17 mouse cellular contexts compared by ENCODE assay signal in genomic region chr14:84541838-84542237, GRCm38 (mm10).
DNase-seq lines count a peak whose midpoint lies in the region; ATAC-seq and TF ChIP-seq lines count a peak whose summit lies in the region.
"Had no signal": no experiment of that assay in that cellular context is flagged by ENCODE, and none has a peak within 500 bp of the region (broad histone marks: within the 10 kb centered on the region; RNA-seq: fewer than 3 reads in every experiment).

No protein-coding gene starts in this region.

- WGBS in forebrain, postnatal 0 days = 43% methylated on average over 3 of the region's 3 CpGs
- WGBS in midbrain, embryonic 16.5 days = 85% methylated on average over 3 of the region's 3 CpGs

- no peak overlapping the region for H3K27ac ChIP-seq in forebrain, postnatal 0 days (ENCODE audit: low read depth, low read length)
- no peak overlapping the region for H3K27ac ChIP-seq in midbrain, embryonic 16.5 days (ENCODE audit: low read length)
- H3K27ac ChIP-seq: embryonic facial prominence, embryonic 12.5 days; heart, embryonic 15.5 days; hindbrain, embryonic 10.5 days; layer of hippocampus, adult 2 months; limb, embryonic 13.5 days; liver, embryonic 15.5 days; neural tube, embryonic 15.5 days had no signal

- DNase-seq in frontal cortex, postnatal 14 days (ENCODE audit: low spot score in 2 of 2) = no peak
- peak; percentile 86 for DNase-seq in brain, embryonic 14.5 days (ENCODE audit: low read depth)
- peak; percentile 65 for DNase-seq in forebrain, postnatal 0 days
- peak; percentile 4 for DNase-seq in right cerebral cortex, postnatal 14 days
- no peak for DNase-seq in spleen, adult 18-20 months
- DNase-seq: adrenal gland, postnatal 25 days; lung, postnatal 10 days had no signal

- peak; percentile 84 for ATAC-seq in frontal cortex, adult (ENCODE audit: low TSS enrichment)
- ATAC-seq in forebrain, postnatal 0 days = peak; percentile 55
- no peak for ATAC-seq in midbrain, embryonic 16.5 days

- H3K27me3 ChIP-seq in forebrain, postnatal 0 days (ENCODE audit: insufficient read depth, low read length) = no peaks in the 10 kb centered on the region
- no peaks in the 10 kb centered on the region for H3K27me3 ChIP-seq in midbrain, embryonic 16.5 days (ENCODE audit: control insufficient read depth, insufficient read depth, low read depth, low read length)
- H3K27me3 ChIP-seq: embryonic facial prominence, embryonic 12.5 days; heart, embryonic 15.5 days; limb, embryonic 13.5 days; liver, embryonic 15.5 days; megakaryocyte, embryonic 14.5 days; neural tube, embryonic 15.5 days had no signal

- no peaks in the 10 kb centered on the region for H3K4me1 ChIP-seq in forebrain, postnatal 0 days (ENCODE audit: insufficient read depth)
- no peaks in the 10 kb centered on the region for H3K4me1 ChIP-seq in midbrain, embryonic 16.5 days (ENCODE audit: control insufficient read depth, insufficient read depth, low read length)
- H3K4me1 ChIP-seq: embryonic facial prominence, embryonic 12.5 days; heart, embryonic 15.5 days; hindbrain, embryonic 10.5 days; limb, embryonic 13.5 days; liver, embryonic 15.5 days; megakaryocyte, embryonic 14.5 days; neural tube, embryonic 15.5 days had no signal

- TF ChIP-seq CTCF in brain, embryonic 14.5 days (IDR thresholded peaks at IDR 0.05; ENCODE audit: borderline replicate concordance, extremely low read depth, insufficient read depth, insufficient read length) = no peak
- no peak for TF ChIP-seq CTCF in forebrain, postnatal 0 days (IDR thresholded peaks at IDR 0.05; ENCODE audit: low read depth)

- H3K4me2 ChIP-seq in forebrain, postnatal 0 days (ENCODE audit: low read depth) = no peak overlapping the region
- H3K4me2 ChIP-seq in midbrain, embryonic 16.5 days (ENCODE audit: low read length) = no peak overlapping the region
- H3K4me2 ChIP-seq: embryonic facial prominence, embryonic 12.5 days; heart, embryonic 15.5 days; limb, embryonic 13.5 days; liver, embryonic 15.5 days; neural tube, embryonic 15.5 days had no signal

- TF ChIP-seq POLR2A in brain, embryonic 14.5 days (IDR thresholded peaks at IDR 0.05; ENCODE audit: borderline replicate concordance, extremely low read depth, insufficient read depth, insufficient read length, poor library complexity, severe bottlenecking) = no peak

- H3K36me3 ChIP-seq in forebrain, postnatal 0 days (ENCODE audit: insufficient read depth) = no peaks in the 10 kb centered on the region
- no peaks in the 10 kb centered on the region for H3K36me3 ChIP-seq in midbrain, embryonic 16.5 days (ENCODE audit: control insufficient read depth, insufficient read depth, low read length)
- H3K36me3 ChIP-seq: embryonic facial prominence, embryonic 12.5 days; heart, embryonic 15.5 days; hindbrain, embryonic 10.5 days; limb, embryonic 13.5 days; liver, embryonic 15.5 days; neural tube, embryonic 15.5 days had no signal

- H3K9ac ChIP-seq in forebrain, postnatal 0 days = no peak overlapping the region
- H3K9ac ChIP-seq in midbrain, embryonic 16.5 days (ENCODE audit: low read depth, low read length) = no peak overlapping the region
- H3K9ac ChIP-seq: embryonic facial prominence, embryonic 12.5 days; heart, embryonic 15.5 days; limb, embryonic 13.5 days; liver, embryonic 15.5 days; neural tube, embryonic 15.5 days had no signal

- no peaks in the 10 kb centered on the region for H3K9me3 ChIP-seq in forebrain, postnatal 0 days (ENCODE audit: low read length)
- H3K9me3 ChIP-seq in midbrain, embryonic 16.5 days (replicated peaks; ENCODE audit: control insufficient read depth, low read length, poor library complexity, severe bottlenecking) = no peaks in the 10 kb centered on the region
- H3K9me3 ChIP-seq: embryonic facial prominence, embryonic 12.5 days; heart, embryonic 15.5 days; hindbrain, embryonic 10.5 days; limb, embryonic 13.5 days; liver, embryonic 15.5 days; megakaryocyte, embryonic 14.5 days; neural tube, embryonic 15.5 days had no signal

- H3K4me3 ChIP-seq in forebrain, postnatal 0 days (ENCODE audit: low read depth, low read length) = no peak overlapping the region
- H3K4me3 ChIP-seq in midbrain, embryonic 16.5 days (ENCODE audit: low read depth, low read length) = no peak overlapping the region
- H3K4me3 ChIP-seq: embryonic facial prominence, embryonic 12.5 days; heart, embryonic 15.5 days; hindbrain, embryonic 10.5 days; layer of hippocampus, adult 2 months; limb, embryonic 13.5 days; liver, embryonic 15.5 days; megakaryocyte, embryonic 14.5 days; neural tube, embryonic 15.5 days had no signal

Comparison
In these comparisons a context has a peak if more than half of its experiments do, and no peak if none do; other contexts are left out.
1. DNase-seq: peak in brain, embryonic 14.5 days (single experiment), forebrain, postnatal 0 days (single experiment) and right cerebral cortex, postnatal 14 days (single experiment); none in frontal cortex, postnatal 14 days (0 of 2) and spleen, adult 18-20 months (0 of 2).